26 mouse cellular contexts compared by ENCODE assay signal in genomic region chr8:48783308-48783707, GRCm38 (mm10).
"Had no signal": no experiment of that assay in that cellular context is flagged by ENCODE, and none has a peak within 500 bp of the region (broad histone marks: within the 10 kb centered on the region; RNA-seq: fewer than 3 reads in every experiment).

No protein-coding gene starts in this region.

- ATAC-seq: hindbrain, postnatal 0 days; intestine, embryonic 16.5 days; liver, embryonic 12.5 days had no signal

- H3K9me3 ChIP-seq: heart, embryonic 10.5 days; heart, embryonic 12.5 days; hindbrain, embryonic 10.5 days; hindbrain, embryonic 13.5 days; hindbrain, embryonic 15.5 days; kidney, embryonic 15.5 days; limb, embryonic 13.5 days; limb, embryonic 15.5 days; liver, embryonic 12.5 days had no signal

- H3K9ac ChIP-seq: heart, embryonic 12.5 days; hindbrain, embryonic 13.5 days; hindbrain, embryonic 15.5 days; kidney, embryonic 15.5 days; limb, embryonic 13.5 days; limb, embryonic 15.5 days; liver, embryonic 12.5 days had no signal

- H3K36me3 ChIP-seq: heart, embryonic 10.5 days; heart, embryonic 12.5 days; hindbrain, embryonic 10.5 days; hindbrain, embryonic 13.5 days; hindbrain, embryonic 15.5 days; kidney, embryonic 15.5 days; limb, embryonic 13.5 days; liver, embryonic 12.5 days had no signal

- H3K4me3 ChIP-seq: gastrocnemius, adult 2 months; heart, embryonic 10.5 days; heart, embryonic 12.5 days; hindbrain, embryonic 10.5 days; hindbrain, embryonic 13.5 days; hindbrain, embryonic 15.5 days; kidney, embryonic 15.5 days; limb, embryonic 13.5 days; limb, embryonic 15.5 days; liver, embryonic 12.5 days had no signal

- H3K4me2 ChIP-seq: heart, embryonic 12.5 days; hindbrain, embryonic 13.5 days; hindbrain, embryonic 15.5 days; kidney, embryonic 15.5 days; limb, embryonic 13.5 days; limb, embryonic 15.5 days; liver, embryonic 12.5 days had no signal

- H3K27ac ChIP-seq: gastrocnemius, adult 2 months; heart, embryonic 10.5 days; hindbrain, embryonic 10.5 days; hindbrain, embryonic 13.5 days; hindbrain, embryonic 15.5 days; hindbrain, postnatal 0 days; kidney, embryonic 15.5 days; kidney, postnatal 0 days; limb, embryonic 13.5 days; limb, embryonic 15.5 days; liver, embryonic 12.5 days had no signal

- DNase-seq: gastrocnemius, adult 2 months; gastrocnemius, postnatal 10 days; gastrocnemius, postnatal 25 days; heart, adult 18-20 months; heart, postnatal 10 days; heart, postnatal 4 days; kidney, adult 11 months; kidney, adult 2 months; kidney, adult 9 months; kidney, postnatal 14 days; kidney, postnatal 36 days; layer of hippocampus, adult 9-11 months; layer of hippocampus, postnatal 36 days; left cerebral cortex, postnatal 4 days had no signal

- H3K27me3 ChIP-seq: hindbrain, embryonic 13.5 days; hindbrain, embryonic 15.5 days; kidney, embryonic 15.5 days; limb, embryonic 13.5 days; limb, embryonic 15.5 days; liver, embryonic 12.5 days had no signal

- H3K4me1 ChIP-seq: limb, embryonic 15.5 days; liver, embryonic 12.5 days had no signal
